Mouse (Mus musculus) T-helper 2 cell (primary cell): ENCODE measurements around the gene Dusp12.

Experiments used
- in situ Hi-C: fragments of 300-600 bp; cut with MboI, MseI; formaldehyde crosslinking; loops from one replicate; pipeline ENCODE4 v1.15.1; 2025; ENCODE audit warnings: high pct_unique_total_duplicates

Gene Dusp12

DNA sequence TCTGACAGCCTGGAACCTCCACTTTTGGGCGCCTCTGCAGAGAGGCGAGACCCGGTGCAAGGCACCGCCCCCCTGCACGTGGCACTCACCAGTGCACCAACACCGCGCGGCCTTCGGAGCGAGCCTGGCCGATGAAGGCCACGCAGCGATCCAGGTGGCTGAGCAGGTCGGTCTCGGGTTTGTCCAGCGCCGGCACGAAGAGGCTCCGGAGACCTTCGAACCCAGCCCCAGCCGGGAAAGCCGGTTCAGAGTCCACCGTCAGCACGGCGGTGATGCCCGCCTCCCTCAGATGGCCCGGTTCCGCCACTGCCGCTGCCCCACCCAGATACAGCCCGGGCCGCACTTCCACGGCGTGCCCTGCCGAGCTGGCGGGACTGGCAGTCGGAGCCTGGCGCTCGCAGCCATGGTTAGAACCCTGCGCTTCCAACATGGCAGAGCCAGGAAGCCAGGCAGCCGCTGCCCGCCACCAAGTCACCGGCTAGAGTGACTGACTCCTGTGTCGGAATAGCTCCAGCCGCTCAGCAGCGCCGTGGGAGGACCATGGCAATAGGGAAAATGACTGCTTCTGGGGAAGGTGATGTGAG, at the start of gene Dusp12, which contains the start of gene Gm26620:
TSS of gene Dusp12 (minus strand) at position 563 of the 584 bp plus-strand sequence.
TSS of gene Gm26620 (plus strand) at position 88 of the 584 bp plus-strand sequence.
- in situ Hi-C loops = no loop called here

DNA sequence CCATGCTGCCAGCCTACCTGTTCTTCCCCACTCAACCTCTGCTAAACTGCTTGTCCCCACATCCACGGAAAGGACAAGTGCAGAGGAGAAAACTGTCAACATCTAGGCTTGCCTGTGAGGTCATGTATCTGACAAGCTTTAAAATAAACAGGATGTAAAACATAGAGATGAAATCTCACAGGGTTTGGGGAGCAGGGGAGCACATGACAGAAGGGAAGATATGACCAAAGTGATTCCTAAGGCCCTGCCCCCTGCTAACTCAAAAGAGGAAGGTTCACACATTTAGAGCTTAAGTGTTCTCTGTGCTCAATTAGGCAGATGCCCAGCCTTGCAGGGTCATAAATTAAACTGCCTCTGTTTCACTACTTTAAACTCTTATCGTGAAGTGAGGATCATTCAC, 49.0 kb upstream of the Dusp12 start:
- in situ Hi-C loops = loop anchor here (25.0 kb wide), 1 partner anchor 553 kb away; no protein-coding TSS in a partner anchor

- in situ Hi-C loops = loop anchor here (25.0 kb wide), 1 partner anchor 553 kb away; no protein-coding TSS in a partner anchor
Observed at GRCm38 (mm10) chr1:170933940-170934339, 48.6 kb upstream of the Dusp12 start.

DNA sequence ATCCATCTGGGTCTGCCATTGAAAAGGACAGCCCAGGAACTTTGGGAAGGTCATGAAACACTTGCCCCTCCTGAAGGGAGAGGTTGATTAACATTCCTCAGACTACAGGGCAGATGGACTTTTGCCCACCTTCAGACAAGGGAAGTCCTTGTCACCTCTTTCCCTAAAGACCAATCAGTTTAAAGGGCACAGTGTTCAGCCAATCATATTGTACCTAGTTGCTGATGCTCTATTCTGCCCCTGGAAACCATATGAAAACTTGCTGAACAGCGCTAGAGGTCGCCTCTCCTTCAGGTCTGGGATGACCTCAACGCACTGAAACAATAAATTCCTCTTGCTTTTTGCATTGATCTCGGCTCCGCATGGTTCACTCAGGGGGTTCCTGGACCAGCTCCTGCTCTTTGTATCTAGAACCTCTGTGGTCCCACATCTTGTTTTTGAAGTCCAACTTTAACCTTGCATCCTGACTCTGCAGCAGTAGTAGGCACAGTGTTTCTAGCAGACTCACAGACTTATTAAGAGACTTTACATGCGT, 48.1 kb upstream of the Dusp12 start:
- in situ Hi-C loops = loop anchor here (25.0 kb wide), 1 partner anchor 554 kb away; no protein-coding TSS in a partner anchor

DNA sequence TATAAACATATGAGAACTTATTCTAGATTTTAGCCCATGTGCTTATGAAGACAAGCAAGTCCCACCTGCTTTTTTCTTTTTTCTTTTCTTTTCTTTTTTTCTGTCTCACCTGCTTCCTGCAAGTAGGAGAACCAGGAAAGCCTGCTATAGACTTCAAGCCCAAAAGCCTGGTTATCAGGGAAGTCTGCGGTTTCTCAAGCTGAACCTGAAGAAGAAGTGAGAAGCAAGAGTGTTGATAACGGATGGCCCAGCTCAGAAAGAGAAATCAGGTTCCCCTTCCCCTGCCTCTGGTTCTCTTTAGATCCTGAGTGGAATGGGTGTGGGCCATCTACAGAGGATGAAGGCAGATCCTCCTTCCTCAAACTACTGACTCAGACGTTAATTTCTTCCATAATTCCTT, 46.7 kb upstream of the Dusp12 start:
- in situ Hi-C loops = loop anchor here (25.0 kb wide), 1 partner anchor 555 kb away; no protein-coding TSS in a partner anchor

DNA sequence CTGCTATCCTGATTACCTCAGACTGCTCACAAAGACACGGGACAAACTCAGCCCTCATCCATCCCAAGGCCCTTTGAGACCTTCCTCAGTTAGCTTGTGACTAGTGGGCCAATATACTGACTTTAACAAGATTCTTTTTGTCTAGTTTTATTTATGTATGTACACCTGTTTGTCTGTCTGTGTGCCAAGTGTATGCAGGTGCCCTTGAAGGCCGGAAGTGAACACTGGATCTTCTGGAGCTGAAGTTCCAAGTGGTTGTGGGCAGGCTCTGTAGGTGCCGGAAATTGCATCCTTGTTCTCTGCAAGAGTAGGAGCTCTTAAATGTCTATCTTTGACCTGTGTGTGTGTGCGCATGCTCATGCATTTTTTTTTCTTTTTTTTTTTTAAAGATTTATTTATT, 43.9 kb upstream of the Dusp12 start:
- in situ Hi-C loops = loop anchor here (25.0 kb wide), 1 partner anchor 558 kb away; no protein-coding TSS in a partner anchor

DNA sequence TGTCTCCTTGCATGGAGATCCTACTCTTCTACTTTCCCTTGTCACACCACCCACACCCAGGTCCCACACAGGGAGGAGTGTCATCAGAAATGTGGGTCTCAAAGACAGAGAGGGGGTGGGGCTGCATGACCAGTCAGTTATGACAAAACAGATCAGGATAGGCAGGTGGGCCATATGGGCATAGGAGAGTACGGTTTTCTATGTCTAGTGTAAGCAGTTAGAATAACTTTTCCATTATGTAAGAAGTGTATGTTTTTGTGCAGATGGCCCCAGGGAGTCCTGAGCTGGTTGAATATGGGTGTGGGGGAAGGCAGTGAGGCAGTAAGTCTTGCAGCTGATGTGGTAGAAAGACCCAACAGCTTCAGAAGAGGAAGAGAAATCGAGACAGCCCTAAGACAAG, 43.1 kb upstream of the Dusp12 start:
- in situ Hi-C loops = loop anchor here (25.0 kb wide), 1 partner anchor 559 kb away; no protein-coding TSS in a partner anchor

GRCm38 (mm10) chr1:170927378-170927777, 42.0 kb upstream of the Dusp12 start, which contains the start of gene Fcrla:
Fcrla (minus strand) TSS chr1:170927583.
- in situ Hi-C loops = loop anchor here (25.0 kb wide), 1 partner anchor 560 kb away; no protein-coding TSS in a partner anchor

DNA sequence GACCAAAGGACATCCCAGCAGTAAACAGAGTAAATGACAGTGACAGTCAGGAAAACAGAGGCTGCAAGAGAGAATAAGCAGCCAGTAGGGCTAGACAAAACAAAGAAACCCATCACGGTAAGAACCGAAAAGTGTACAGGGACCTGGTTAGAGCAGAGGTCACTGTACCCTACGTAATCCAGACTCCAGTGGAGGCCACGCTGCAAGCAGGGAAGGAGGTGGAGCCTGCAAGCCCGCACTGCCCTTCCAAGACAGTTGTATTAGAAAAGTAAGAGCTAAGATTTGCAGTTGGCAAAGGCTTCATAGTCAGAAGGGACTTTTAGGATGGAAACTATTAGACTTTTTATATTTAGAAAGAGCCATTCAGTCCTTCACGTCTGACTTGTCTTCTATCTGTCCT, 41.6 kb upstream of the Dusp12 start:
- in situ Hi-C loops = loop anchor here (25.0 kb wide), 1 partner anchor 560 kb away; no protein-coding TSS in a partner anchor

DNA sequence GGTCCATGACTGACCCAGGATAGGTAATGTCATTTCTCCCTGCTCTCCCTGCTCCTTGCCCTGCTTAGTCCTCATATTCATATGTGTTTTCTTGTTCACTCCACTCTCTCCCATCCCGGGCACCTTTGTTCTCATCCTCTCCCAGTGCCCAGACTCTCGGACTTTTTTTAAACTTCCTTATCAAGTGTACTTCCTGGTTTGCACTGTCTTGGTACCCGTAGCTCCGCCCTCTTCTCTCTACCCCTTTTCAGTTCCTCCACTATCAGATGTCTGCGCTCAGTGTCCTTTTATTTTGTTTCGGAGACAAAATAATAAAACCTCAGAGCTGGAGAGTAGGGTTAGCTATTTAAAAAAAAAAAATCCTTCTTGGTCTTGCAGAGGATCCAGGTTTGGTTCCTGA, 39.1 kb upstream of the Dusp12 start:
- in situ Hi-C loops = no loop called here

DNA sequence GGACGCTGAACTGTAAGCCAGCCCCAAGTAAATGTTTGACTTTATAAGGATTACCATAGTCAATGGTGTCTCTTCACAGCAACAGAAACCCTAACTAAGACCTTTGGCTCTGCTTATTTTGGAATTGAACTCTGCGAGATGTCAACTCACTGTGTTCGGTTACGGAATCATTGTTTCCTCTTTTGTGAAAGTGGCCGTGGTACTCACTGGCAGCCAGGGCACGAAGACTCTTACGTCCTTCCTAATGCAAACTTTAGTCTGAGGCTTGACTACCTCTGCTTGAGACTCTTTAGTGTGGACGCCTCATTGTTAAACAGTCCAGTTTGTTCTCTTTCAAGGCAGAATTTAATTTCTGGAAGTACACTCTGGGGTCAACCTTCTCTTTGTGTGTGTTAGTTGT, 34.0 kb upstream of the Dusp12 start:
- in situ Hi-C loops = no loop called here

DNA sequence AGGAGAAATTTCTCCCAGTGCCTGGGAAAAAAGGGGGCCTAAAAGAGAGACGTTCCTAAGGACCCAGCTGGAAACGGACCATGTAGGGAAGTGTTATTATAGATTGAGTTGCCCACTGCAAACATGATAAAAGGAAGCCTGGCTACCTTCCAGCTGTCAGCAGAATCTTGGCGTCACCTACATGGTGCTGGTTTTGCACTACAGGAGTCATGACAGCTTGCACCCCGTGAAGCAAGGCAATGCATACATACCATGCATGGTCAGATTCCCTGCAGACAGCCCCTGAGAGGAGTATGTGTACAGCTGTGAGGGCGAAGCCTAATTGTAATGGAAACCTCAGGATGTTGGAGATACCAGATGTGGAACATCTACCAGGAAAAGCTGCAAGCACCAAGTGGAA, 30.3 kb upstream of the Dusp12 start:
- in situ Hi-C loops = no loop called here

DNA sequence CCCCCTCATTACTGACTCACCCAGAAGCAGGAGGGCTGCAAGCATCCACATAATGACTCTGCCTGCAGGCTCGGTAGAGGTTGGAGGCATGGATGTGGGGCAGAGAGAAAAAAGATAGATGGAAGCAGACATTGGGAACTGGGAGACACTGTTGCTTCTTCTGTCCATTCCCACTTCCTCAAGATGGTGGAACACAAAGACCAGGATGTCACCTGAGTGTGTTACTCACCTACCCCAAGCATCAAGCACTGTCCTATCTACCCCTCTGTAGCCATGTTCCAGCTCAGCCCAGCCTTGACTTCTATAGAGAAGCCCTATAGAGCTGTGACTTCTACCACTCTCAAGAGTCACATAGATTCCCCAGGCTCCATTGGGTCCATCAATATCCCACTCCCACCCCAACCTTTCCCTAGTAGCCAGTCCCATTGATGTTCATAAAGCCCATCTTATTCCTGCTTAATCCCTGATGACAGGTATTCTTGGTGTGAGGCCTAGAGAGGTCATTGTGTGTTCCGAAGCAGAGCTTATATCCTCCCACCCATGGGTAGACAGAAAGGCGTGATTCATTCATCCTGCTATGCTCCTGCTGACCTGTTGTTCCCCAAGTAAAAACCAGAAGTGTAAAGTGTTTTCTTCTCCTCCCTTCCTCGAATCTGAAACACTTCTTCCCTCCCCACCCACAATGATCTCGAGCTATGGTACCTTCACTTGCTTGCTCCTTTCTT, 27.7 kb upstream of the Dusp12 start, which contains the start of gene Fcrlb:
TSS of gene Fcrlb (minus strand) at position 51 of the 725 bp plus-strand sequence.
- in situ Hi-C loops = no loop called here

- in situ Hi-C loops = no loop called here
Observed at GRCm38 (mm10) chr1:170911907-170912660, 26.7 kb upstream of the Dusp12 start.

DNA sequence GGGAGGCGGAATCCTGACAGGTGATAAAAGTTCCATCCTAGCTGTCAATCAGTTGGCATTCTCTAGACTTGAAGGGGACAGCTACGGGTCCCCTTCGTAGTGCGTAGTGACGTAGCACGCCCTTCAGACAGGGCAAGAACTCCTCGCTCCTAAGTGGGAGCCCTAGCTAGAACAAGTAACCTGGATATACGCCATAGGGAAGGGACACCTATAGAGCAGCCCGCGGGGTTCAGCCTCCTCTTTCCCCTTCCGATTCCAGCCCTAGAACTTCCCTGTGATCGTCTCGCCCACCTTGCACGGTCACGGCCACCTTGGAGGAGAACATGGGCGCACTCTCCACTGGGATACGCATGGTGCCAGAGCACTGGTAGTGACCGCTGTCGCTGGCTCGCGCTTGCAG, 23.0 kb upstream of the Dusp12 start:
- in situ Hi-C loops = no loop called here

- in situ Hi-C loops = no loop called here
Observed at GRCm38 (mm10) chr1:170907456-170908191, 22.3 kb upstream of the Dusp12 start.

GRCm38 (mm10) chr1:170907111-170907455, 21.7 kb upstream of the Dusp12 start:
- in situ Hi-C loops = no loop called here

DNA sequence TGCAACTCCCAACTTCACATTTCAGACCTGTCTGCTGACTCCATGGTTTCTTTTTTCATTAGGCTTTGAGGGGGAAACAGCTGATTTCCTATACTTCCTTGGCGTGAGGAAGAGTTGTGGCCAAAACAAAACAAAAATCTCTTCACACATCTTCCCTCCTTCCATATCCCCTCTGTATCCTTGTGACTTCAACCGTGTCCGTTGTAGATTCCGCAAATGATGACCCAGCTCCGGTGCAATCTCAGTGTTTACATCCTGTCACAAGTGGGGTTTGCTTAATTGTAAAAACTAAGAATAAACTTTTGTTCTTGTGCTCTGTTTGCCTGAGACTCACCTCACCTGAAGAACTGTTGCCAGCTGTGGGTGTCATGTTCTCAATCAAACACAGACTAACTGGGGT, 18.1 kb upstream of the Dusp12 start:
- in situ Hi-C loops = loop anchor here (5.0 kb wide), 1 partner anchor 94 kb away; no protein-coding TSS in a partner anchor

DNA sequence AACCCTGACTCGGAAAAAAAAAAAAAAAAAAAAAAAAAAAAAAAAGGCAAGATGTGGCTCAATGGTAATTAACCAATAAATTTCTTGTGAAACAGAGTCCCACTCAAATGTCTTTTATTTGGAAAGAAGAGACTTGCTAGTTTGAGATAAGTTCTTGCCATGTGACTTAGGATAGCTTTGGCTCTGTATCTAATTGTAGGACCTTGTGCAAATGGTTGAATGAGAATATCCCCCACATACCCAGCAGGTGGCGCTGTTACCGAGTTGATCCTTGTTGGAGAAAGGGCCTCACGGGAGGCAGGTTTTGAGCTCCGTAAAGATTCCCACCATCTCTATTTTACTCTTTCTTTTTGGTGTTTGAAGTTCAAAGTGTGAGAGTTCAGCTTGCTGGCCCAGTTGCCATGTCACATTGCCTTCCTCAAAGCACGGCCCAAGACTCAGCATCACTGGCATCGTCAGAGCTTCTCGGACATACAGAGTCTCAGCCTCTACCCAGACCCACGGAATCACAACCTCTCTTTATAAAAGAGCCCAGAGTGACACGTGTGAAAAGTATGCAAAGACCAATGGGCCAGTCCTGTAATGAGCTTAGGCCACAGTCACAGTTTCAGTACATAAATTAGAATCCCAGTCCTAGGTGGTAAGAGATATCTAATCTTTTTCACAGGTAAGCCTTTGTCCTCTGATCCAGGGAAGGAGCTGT, 16.3 kb upstream of the Dusp12 start:
- in situ Hi-C loops = loop anchor here (5.0 kb wide), 1 partner anchor 96 kb away; no protein-coding TSS in a partner anchor
